Mouse (Mus musculus) megakaryocyte, embryonic 14.5 days (primary cell): ENCODE results near the gene Zfp160.

Experiments
- FLI1 ChIP-seq: IDR thresholded peaks from 2 replicates; pipeline ENCODE4 v1.6.1; 2012; ENCODE audit warnings: low read length, inconsistent platforms, mixed read lengths
- GATA1 ChIP-seq: IDR thresholded peaks from 3 replicates; pipeline ENCODE4 v1.6.1; 2012; ENCODE audit warnings: mixed read lengths, low read length, inconsistent platforms, borderline replicate concordance

DNA sequence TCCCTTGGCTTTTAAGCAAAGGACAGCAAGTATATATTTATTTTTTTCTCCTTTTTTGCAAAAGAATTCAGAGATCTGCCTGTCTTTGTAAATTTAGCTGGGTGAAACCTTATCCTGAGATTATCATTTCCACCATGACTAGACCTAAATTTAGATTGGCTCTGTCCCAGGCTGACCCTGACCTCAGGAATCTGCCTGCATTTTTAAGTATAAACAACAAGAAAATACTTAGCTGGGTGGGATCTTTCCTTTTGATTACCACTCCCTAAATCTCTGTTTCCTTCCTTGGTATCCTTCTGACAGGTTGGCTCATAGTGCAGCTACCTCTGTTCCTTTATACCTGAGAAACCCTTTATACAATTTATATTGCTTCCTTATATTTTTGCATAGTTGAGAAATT is 42.0 kb upstream of the Zfp160 start:
- TF ChIP-seq FLI1 (no peak), GATA1 (no peak)
